Mouse (Mus musculus) stomach, embryonic 16.5 days (tissue): ENCODE results near the gene Taco1. TPM values are rescaled to one million over a fixed set of nuclear protein-coding genes. Genes with fewer than 3 reads are reported as not detected.
"Not testable (repeated sequence)": the region's sequence is repeated elsewhere in the genome, so short reads cannot be mapped to it uniquely, and the experiment has no call there.

Experiments used
- ATAC-seq: fragments of 200-750 bp; cut with Nextera tagmentation; 2 replicates; pipeline ENCODE4 v1.8.0; 2017; ENCODE audit warnings: moderate number of reproducible peaks, moderate TSS enrichment; ENCODE audit not compliant: insufficient read depth, low FRiP score
- H3K27ac ChIP-seq: fragments of 300-500 bp; sonication (generic); 2 replicates; pipeline ENCODE4 v1.5.1; 2014; ENCODE audit warnings: low read length
- H3K27me3 ChIP-seq: fragments of 300-500 bp; sonication (generic); 2 replicates; pipeline ENCODE4 v1.6.1; 2014; ENCODE audit warnings: low read length, control low read depth, mixed read lengths; ENCODE audit not compliant: control insufficient read depth, insufficient read depth
- H3K36me3 ChIP-seq: fragments of 300-500 bp; sonication (generic); 2 replicates; pipeline ENCODE4 v1.6.1; 2014; ENCODE audit warnings: low read length; ENCODE audit not compliant: control insufficient read depth, insufficient read depth
- H3K4me1 ChIP-seq: fragments of 300-500 bp; sonication (generic); 2 replicates; pipeline ENCODE4 v1.6.1; 2014; ENCODE audit warnings: low read length, control low read depth, mixed read lengths; ENCODE audit not compliant: control insufficient read depth, insufficient read depth
- H3K4me2 ChIP-seq: fragments of 300-500 bp; sonication (generic); 2 replicates; pipeline ENCODE4 v1.6.1; 2014; ENCODE audit warnings: low read depth, low read length, mixed read lengths
- H3K4me3 ChIP-seq: fragments of 300-500 bp; sonication (generic); replicated peaks from 2 replicates; pipeline ENCODE4 v1.5.1; 2014; ENCODE audit warnings: mild to moderate bottlenecking, low read length
- H3K9ac ChIP-seq: fragments of 300-500 bp; sonication (generic); 2 replicates; pipeline ENCODE4 v1.6.1; 2014; ENCODE audit warnings: low read length
- H3K9me3 ChIP-seq: fragments of 300-500 bp; sonication (generic); replicated peaks from 2 replicates; pipeline ENCODE4 v1.6.1; 2016; ENCODE audit warnings: low read length, control low read depth; ENCODE audit not compliant: control insufficient read depth
- WGBS: fragments of 180-500 bp; shearing (Covaris S2); extraction: QIAGEN DNeasy Blood & Tissue Kit; methylation state at CpG from one replicate; pipeline ENCODE4 v1.1.7; 2014; 5-methylcytosine and 5-hydroxymethylcytosine counted together
- polyA plus RNA-seq: library from polyadenylated mRNA; unstranded; fragments of >200 nt; fragmentation: Nextera tagmentation; extraction: Ambion mirVana; gene quantifications from 2 replicates; pipeline ENCODE4 v1.2.1, GENCODE M21; 2015

Taco1 gene
- polyA plus RNA-seq = 10.5 and 12.2 TPM in 2 replicates

GRCm38 (mm10) chr11:106065923-106066571 lies at the start of gene Taco1:
TSS of gene Taco1 (plus strand) at chr11:106066061.
- peak within 1 kb of the TSS; percentile 96 for H3K27ac ChIP-seq
- peak; percentile 98 for ATAC-seq
- H3K9ac ChIP-seq = peak within 1 kb of the TSS; percentile 95
- H3K9me3 ChIP-seq = no peaks in the 10 kb centered on the region
- peak within 1 kb of the TSS; percentile 93 for H3K4me3 ChIP-seq
- WGBS = under 1% methylated on average over 49 of the region's 49 CpGs
- H3K27me3 ChIP-seq = no peaks in the 10 kb centered on the region
- H3K4me1 ChIP-seq = peaks cover 13% of the 10 kb centered on the region
- H3K36me3 ChIP-seq = no peaks in the 10 kb centered on the region
- H3K4me2 ChIP-seq = peak within 1 kb of the TSS; percentile 85

GRCm38 (mm10) chr11:106016440-106016839 lies 49.4 kb upstream of the Taco1 start:
- H3K36me3 ChIP-seq = no peaks in the 10 kb centered on the region
- H3K9ac ChIP-seq = no peak overlapping the region
- H3K4me3 ChIP-seq = no peak overlapping the region
- H3K9me3 ChIP-seq = no peaks in the 10 kb centered on the region
- peaks cover 10% of the 10 kb centered on the region; the same call in 1 of the 2 replicates for H3K4me1 ChIP-seq
- 65% methylated on average over 5 of the region's 5 CpGs for WGBS
- no peak overlapping the region for H3K27ac ChIP-seq
- ATAC-seq = no peak
- H3K4me2 ChIP-seq = no peak overlapping the region
- H3K27me3 ChIP-seq = no peaks in the 10 kb centered on the region

GRCm38 (mm10) chr11:106020051-106020763 lies 45.7 kb upstream of the Taco1 start:
- Histone ChIP-seq H3K4me2 (peak overlapping the region; percentile 46), H3K9me3 (no peaks in the 10 kb centered on the region), H3K36me3 (no peaks in the 10 kb centered on the region), H3K27me3 (peaks cover 5% of the 10 kb centered on the region; the same call in 1 of the 2 replicates), H3K4me1 (peaks cover 5% of the 10 kb centered on the region; the same call in 1 of the 2 replicates), H3K27ac (no peak overlapping the region), H3K9ac (0 out of 2 replicates have a peak overlapping the region, but pooled peaks have one; percentile 17), H3K4me3 (peak overlapping the region; percentile 18)
- ATAC-seq = no peak
- 2% methylated on average over 50 of the region's 50 CpGs for WGBS

- Histone ChIP-seq H3K27ac (no peak overlapping the region), H3K4me3 (no peak overlapping the region), H3K27me3 (peaks cover 5% of the 10 kb centered on the region; the same call in 1 of the 2 replicates), H3K4me1 (no peaks in the 10 kb centered on the region), H3K9ac (no peak overlapping the region), H3K4me2 (no peak overlapping the region), H3K36me3 (no peaks in the 10 kb centered on the region), H3K9me3 (no peaks in the 10 kb centered on the region)
- 70% methylated on average over 3 of the region's 3 CpGs for WGBS
- no peak for ATAC-seq
These were observed 40.1 kb upstream of the Taco1 start for GRCm38 (mm10) chr11:106025774-106026173.

- Histone ChIP-seq H3K4me3 (no peak overlapping the region), H3K27me3 (peaks cover 5% of the 10 kb centered on the region; the same call in 1 of the 2 replicates), H3K4me1 (no peaks in the 10 kb centered on the region), H3K9me3 (no peaks in the 10 kb centered on the region), H3K9ac (no peak overlapping the region), H3K36me3 (no peaks in the 10 kb centered on the region), H3K27ac (no peak overlapping the region), H3K4me2 (no peak overlapping the region)
- 38% methylated on average over 10 of the region's 11 CpGs for WGBS
- ATAC-seq = no peak
These were observed 39.3 kb upstream of the Taco1 start for GRCm38 (mm10) chr11:106026465-106027151.

GRCm38 (mm10) chr11:106027607-106028006 lies 38.3 kb upstream of the Taco1 start:
- Histone ChIP-seq H3K36me3 (no peaks in the 10 kb centered on the region), H3K4me2 (no peak overlapping the region), H3K27me3 (no peaks in the 10 kb centered on the region), H3K27ac (no peak overlapping the region), H3K4me3 (no peak overlapping the region), H3K4me1 (no peaks in the 10 kb centered on the region), H3K9me3 (no peaks in the 10 kb centered on the region), H3K9ac (no peak overlapping the region)
- no peak for ATAC-seq
- 88% methylated on average over 5 of the region's 5 CpGs for WGBS

GRCm38 (mm10) chr11:106032074-106032473 lies 33.8 kb upstream of the Taco1 start:
- Histone ChIP-seq H3K4me3 (peak overlapping the region; percentile 40), H3K9ac (0 out of 2 replicates have a peak overlapping the region, but pooled peaks have one; percentile 39), H3K27ac (0 out of 2 replicates have a peak overlapping the region, but pooled peaks have one; percentile 27)
- not testable (repeated sequence) for H3K36me3 ChIP-seq, H3K27me3 ChIP-seq, H3K4me1 ChIP-seq, H3K9me3 ChIP-seq, H3K4me2 ChIP-seq, ATAC-seq
- WGBS = 18% methylated on average over 3 of the region's 25 CpGs

- Histone ChIP-seq H3K27me3 (no peaks in the 10 kb centered on the region), H3K36me3 (no peaks in the 10 kb centered on the region), H3K9ac (0 out of 2 replicates have a peak overlapping the region, but pooled peaks have one; percentile 9), H3K4me3 (0 out of 2 replicates have a peak overlapping the region, but pooled peaks have one; percentile 9), H3K27ac (peak overlapping the region; percentile 66), H3K4me2 (peak overlapping the region; percentile 33; the same call in 1 of the 2 replicates), H3K9me3 (no peaks in the 10 kb centered on the region), H3K4me1 (peaks cover 7% of the 10 kb centered on the region)
- no peak for ATAC-seq
- WGBS = 33% methylated on average over 11 of the region's 11 CpGs
These were observed 32.4 kb upstream of the Taco1 start for GRCm38 (mm10) chr11:106033491-106033919.
